Mouse (Mus musculus): ENCODE data around the gene Barhl1.

Gene Barhl1

DNA sequence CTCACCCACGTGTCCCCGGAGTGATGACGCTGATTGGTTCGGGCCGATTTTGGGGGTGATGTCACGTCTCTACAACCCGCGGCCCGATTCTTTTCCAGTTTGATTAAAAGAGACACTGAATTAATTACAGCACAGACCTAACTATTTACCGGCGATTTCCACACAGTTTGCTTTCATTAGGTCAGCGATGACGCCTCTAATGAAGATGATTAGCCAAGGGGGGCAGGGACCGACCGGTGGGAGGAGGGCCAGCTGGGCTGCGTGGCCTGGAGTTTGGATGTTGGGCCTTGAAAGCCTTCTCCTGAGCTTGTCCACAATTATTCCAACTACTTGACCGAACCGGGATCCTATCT is at the start of gene Barhl1:
Gene Barhl1 (minus strand): TSS at position 156 of the 353 bp plus-strand sequence.
- no peak for DNase-seq

DNA sequence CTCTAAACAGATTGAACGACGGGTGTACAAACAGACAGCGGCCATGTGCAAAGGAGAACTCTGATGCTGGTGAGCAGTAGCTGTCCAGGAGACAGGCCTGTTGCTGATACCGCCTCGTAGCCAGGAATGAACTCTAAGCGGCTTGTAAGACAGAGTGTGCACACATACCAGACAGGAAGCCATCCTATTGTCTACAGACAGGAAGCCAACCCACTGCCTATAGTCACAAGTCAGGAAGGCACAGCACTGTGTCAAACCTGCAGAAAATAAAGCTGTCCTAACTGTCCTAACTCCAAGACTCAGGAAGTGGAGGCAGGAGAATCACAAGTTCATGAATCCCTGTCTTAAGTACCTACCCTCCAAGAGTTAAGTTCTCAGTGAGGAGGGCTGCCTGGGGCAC is 47.1 kb upstream of the Barhl1 start:
- no peak for DNase-seq

DNA sequence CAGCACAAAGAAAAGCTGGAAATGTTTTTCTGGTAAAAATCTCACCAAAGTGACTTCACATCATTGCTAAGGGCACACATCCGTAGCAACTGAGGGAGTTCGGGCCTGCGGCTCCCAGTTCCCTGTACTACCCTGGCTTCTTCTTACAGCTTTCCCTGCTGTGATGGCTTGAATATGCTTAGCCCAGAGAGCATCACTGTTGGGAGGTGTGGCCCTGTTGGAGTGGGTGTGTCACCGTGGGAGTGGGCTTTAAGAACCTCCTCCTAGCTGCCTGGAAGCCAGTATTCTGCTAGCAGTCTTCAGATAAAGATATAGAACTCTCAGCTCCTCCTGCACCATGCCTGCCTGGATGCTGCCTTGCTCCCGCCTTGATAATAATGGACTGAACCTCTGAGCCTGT is 45.2 kb upstream of the Barhl1 start:
- no peak for DNase-seq

DNA sequence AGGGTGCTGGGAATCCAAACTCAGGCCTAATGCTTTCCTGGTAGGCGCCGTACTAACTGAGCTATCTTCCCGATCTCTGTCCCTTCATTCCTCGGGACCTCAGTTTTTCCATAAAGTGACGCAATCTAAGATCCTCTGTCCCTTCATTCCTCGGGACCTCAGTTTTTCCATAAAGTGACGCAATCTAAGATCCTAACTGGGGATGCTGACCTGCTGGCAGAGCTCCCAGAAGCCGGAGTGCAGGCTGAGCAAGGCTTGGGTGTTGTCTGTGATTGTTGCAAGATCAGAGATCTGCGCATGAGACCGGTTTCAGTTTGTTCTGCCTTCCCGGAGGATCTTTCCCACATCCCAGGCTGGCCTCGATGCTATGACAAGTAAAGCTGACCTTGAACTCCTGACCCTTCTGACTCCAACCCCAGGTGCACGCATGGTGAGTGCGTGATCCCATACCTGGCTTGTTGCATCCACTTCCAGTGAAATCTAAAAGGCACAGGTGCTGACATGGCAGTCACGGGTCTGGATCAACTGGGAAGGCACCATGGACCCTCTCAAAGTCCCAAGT is 44.6 kb upstream of the Barhl1 start:
- DNase-seq, result no peak

DNA sequence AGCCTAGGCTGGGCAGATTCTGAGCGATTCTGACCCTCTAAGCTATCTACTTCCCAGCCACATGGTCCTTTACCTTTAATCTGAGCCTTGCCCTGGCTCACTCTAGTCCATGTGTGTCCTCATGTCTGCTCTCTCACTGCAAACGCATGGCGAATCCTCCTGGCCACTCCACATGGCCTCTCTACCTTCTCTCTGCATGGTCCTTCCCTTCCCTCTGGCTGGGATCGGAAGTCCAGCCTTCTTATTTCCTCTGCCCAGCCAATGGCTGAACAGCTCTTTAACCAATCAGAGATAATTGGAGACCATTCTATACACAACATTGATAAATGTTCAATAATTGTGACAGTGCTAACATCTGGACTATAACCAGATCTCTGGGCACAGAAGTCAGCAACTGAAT is 40.4 kb upstream of the Barhl1 start:
- no peak for DNase-seq

DNA sequence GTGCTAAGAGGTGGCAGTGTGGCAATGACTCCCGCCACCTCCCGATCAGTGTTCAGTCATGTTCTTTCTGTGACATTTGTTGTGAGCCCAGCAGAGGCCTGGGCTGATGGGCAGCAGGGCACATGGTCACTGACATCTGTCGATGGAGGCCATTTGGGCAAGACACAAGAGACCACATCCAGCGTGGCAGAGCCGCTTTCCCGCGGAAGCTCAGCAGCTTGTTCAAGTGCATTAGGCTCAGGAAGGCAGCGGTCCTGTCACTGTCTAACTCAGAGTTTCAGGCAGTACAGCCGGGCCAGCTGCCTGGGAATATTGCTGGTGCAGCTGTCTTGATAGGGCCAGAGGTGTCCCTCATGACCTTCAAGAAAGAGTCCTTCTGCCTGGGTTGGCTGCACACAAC is 38.1 kb upstream of the Barhl1 start:
- DNase-seq, result no peak

DNA sequence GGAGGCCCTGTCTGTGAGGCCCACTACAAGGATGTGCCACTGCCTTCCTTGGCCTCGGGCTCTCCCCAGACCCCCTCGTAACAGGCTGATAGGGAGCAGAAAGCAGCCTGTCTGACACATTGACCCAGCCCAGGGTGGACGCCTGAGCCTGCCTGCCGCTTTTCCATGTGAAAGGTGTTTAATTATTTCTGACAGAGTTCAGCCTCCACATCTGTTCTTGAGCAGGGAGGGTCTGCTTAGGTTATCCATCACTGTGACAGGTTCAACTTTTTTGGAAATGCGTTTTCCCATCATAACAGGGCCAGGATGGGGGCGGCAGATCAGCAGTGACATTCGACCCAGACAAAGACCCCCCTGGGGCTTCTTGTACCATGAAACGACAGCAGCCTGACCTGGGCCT is 36.5 kb upstream of the Barhl1 start:
- DNase-seq, result no peak

DNA sequence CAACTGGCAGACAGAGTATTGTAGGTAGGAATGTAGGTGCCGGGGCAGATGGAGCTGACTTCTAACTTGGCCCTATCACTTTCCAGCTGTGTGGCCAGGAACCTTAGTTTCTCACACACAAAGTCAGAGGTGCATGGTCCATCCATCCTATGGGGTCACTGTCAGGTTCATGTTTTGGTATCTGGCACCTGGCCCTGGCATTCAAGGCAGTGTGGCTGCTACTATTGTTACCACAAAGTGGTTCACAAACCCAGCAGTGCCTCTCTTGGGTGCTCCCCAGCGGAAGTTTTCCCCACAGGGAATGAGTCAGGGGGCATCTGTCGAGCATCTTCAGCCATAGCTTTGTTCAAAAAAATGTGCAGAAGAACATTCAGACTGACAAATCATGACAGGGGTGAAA is 29.8 kb upstream of the Barhl1 start:
- no peak for DNase-seq

DNA sequence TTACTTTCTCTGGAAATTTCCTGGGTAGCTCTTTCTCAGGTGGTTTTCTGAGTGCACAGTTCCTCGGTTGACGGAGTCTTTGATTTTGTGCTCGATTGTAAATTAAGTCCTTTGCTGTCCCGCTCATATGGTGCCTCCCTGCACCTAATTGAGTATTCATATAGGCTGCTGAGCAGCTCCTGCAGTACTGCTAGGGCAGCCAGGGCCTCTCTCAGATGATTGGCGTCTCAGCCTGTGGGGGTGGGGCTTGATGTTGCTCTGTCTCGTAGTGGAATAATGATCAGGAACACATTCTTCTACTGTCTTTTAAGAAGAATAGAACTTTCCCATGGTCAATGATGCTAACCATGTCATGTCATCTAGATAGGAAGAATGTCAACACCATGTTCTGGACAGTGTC is 28.9 kb upstream of the Barhl1 start:
- DNase-seq, result no peak

DNA sequence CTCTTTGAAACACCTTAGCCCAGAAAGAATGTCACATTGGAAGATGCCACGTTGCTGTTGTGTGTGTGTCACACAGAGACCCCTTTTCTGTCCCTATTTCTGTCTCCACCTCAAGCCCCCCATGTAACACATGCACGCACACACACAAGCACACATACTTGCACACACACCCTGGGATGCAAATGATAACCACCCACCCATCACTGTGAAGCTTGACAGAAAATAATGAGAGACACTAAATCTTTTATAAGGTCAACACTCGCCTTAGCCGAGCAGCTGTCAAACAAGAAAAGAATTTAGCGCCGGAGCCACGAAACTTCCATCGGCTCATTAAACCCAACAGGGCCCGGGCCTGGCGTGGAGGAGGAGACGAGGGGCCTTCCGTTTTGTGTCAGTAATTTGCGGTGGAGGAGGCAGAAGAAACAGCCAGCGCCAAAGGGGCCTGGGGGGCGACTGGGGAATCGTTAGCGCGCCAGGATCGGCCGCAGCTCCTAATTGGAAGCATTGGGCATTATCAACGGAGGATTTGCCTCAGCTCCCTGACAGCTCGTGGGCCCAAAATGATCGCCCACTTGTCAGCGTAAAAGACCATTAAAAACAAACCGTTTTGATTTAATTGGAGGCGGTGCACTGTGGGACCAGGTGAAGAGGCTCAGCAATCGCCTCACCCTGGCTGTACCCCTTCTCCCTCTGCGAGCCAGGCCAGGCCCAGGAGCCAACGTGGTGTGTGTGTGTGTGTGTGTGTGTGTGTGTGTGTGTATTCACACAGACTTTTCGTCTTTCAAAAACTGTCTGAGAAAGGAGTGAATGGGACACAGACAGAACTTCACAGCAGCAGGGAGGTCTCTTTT is 27.4 kb upstream of the Barhl1 start:
- DNase-seq, result no peak

DNA sequence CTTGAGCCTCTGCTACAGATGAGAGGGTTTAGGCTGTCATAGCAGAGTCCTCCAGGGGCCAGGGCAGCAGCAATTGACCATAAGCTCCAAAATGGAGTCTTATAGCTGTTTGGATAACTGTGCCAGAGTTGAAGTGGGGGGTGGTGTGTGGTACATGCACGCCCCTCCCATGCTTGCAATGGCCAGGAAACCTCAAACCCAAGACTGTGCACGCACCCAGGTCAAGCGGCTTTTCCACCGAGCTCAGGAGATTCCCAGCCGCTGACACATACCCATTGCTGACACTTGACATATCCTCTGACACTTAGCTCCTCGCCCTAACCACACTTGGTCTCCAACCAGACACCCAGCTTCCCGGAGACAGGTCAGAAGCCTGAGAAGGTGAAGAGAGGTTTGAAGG is 22.5 kb upstream of the Barhl1 start:
- no peak for DNase-seq

DNA sequence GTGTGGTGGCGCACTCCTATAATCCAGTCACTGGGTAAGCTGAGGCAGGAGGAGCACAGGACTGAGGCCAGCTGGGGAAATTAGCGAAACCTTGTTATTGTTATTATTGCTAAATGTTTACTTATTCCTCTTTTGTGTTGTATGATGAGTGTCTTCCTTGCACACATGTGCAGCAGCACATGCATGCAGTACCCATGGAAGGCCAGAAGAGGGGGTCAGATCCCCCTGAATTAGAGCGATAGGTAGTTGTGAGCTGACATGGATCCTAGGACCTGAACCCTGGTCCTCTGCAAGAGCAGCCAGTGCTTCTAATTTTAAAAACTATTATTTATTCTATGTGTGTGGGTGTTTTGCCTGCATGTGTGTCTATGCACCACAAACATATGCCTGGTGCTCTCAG is 14.1 kb upstream of the Barhl1 start:
- no peak for DNase-seq

DNA sequence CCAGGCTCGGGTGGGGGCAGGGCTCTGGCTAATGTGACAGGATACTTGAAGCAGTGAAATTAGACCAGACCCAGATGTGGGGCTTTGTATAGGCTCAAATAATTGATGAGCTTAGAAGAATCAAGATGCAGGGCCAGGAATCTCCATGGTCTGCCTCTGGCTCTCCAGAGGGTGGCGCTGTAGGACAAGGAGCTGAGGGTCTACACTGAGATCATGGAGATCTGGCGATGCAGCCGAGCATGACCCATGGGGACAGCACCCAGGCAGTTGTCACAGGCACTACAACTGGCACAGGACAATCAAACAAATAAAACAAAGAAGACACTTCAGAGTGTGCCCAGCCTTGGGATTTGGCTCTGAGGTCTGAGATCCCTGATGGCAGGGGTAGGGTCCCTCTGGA is 7.4 kb upstream of the Barhl1 start:
- DNase-seq, result no peak

DNA sequence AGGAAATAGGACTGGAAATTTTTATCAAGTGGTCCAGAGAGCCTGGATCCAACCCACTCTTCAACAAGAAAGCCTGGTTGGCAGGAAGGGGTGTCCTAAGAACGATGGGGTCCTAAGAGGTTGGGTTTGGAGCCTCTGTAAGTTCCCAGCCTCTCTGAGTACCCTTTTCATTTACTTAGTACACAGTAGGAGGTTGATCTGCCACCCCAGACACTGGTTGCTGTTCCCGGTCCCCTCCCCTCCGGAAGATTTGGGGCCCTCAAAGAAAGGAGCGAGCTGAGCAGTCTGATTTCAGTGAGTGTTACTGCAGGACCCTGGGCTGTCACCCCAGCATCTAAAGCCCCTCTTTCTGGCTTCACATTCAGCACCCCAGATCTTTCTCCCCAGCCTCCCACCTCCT is 2.5 kb upstream of the Barhl1 start:
- no peak for DNase-seq

DNA sequence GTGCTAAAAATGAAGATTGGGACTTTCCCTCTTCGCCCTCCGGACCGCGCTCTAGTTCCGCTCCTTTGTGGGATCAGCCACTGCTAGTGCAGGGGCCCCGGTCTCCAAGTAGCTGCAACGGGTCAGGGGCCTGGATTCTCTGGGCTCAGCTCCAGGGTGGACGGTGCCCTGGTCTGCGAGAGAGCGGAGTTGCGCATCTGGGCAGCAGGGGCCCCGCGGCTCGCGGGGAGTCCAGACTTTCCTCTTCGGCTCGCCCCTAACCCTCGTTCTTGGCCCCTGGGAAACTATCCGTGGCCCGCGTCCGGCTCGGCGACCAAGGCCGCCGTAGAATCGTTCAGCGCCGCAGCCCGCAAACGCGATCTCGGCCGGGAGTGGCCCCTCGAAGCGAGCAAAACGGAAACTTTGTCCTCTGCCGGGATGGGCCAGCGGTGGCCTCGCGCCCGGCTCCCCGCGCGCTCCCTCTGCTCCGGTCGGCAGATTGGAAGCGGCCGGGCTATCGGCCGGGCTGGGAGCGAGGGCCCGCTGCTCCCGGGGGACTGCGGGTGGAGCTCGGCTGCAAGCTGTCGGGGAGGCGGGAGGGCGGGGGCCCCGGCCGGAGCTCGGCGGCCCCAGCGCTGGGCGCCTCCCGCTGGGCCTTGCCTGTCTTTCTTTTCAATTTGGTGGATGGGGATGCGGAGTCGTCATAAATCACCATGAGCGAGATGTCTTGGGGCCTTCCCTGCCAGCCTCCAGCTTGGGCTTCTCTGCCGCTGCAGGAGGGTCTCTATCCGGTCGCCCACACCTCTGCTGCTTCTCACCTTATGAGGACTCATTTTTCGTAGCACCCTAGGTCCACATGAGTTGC is 1.3 kb upstream of the Barhl1 start:
- DNase-seq, result no peak

DNA sequence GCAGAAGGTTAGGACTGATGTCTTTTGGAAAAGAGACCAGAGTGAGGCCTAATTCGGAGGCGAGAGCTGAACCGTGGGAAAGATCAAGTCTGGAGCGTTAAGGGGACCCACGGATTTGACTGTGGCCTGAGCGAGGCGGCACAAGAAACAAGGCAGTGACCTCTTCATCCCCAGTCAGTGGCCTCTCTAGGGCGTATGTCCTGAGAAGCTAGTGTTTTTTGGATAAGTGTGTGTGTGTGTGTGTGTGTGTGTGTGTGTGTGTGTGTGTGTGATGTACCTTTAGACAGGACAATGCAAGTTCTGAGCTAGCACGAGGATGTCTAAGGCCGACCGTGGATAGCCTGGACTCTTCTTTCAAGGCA is 669 bp upstream of the Barhl1 start:
- DNase-seq, result no peak

DNA sequence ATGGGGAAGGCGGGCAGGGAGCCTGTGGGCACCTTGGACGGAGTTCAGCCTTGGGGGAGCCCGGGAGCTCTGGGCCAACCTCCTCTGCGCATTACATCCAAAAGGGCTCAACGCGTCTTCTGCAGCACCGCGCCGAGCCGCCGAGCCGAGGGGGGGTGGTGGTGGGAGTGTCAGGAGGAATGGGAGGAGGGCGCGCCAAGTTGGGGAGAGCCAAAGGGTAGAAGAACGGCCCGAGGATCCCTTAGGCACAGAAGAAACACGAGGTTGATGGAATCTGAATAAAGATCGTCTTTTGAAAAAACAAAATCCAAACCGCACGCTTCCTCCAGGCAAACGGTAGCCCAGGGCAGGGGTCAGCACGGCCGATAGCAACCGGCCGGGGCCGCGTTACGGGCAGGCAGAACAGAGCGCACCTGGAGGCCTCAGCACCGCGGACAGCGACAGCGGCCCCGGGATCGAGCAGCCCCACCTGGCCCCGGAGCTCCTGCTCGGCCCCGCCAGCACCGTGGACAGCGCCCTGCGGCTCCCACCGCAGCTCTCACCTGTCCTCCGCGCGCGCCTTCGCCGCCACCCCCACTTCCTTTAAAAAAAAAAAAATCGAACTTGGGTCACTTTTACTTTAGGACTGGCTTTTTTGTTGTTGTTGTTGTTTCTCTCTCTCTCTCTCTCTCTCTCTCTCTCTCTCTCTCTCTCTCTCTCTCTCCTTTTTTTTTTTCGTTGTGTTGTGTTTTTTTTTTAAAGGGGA is 528 bp downstream of the Barhl1 start:
- DNase-seq, result no peak

DNA sequence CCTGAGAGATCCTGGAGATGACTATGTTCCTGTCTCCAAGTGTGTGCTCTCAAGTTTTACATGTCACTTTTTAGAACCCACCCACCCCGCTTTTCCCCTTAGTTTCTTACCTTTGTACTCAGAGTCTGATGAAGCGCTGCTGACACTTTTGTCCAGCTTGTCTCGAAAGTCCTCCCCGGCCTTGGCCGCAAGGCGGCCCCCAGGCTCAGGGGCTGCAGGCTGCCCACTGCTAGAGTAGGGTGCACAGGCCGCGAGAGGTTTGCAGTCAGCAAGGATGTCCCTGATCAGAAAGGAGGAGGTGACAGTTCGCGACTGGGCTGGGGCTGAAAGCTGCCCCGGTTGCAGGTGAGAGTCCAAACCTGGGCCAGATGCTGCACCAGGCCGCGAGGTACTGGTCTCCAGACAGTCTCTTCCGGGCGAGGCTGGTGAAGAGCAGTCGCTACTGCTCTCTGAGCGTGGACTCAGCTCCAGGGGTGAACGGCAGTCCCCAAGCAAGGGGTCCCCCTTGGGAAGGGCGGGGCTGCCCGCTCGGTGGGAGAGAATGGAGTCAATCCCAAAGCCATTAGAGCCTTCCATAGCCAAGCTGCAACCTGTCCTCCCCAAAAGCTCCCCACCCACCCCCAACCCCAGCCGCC is 1.2 kb downstream of the Barhl1 start:
- DNase-seq, result no peak

DNA sequence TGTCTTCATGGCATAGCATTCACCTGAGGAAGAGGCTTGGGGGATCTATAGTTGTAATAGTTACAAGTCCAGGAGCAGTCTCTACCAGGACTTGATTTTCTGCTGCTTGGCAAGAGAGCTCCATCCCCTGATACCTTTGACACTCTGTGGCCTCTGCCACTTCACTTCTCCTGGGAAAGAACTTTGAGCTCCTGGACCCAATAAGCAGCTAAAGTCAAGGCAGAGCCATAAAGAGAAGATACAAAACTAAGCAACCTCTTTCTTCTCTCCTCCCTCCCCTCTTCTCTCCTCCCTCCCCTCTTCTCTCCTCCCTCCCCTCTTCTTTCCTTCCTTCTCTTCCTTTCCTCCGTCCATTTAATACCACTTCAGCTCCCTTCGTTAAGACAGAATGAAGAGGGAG is 2.3 kb downstream of the Barhl1 start:
- no peak for DNase-seq

DNA sequence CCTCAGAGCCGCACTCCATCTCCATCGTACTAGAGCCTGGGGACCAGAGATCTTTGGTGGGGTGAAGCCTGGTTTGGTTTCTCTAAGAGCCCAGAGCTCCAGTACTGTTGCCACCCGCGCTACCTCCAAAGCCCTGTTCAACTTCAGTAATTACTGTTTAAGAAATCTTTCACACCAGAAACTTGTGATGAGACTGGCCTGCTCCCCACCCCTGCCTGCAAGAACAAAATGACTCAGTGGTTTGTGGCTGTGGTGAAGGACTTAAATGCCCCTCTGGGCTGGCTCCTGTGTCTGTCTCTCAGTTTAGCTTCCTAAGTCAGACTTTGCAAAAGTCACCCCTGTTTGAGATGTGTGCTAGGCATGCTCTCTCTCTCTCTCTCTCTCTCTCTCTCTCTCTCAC is 3.5 kb downstream of the Barhl1 start:
- DNase-seq, result no peak

DNA sequence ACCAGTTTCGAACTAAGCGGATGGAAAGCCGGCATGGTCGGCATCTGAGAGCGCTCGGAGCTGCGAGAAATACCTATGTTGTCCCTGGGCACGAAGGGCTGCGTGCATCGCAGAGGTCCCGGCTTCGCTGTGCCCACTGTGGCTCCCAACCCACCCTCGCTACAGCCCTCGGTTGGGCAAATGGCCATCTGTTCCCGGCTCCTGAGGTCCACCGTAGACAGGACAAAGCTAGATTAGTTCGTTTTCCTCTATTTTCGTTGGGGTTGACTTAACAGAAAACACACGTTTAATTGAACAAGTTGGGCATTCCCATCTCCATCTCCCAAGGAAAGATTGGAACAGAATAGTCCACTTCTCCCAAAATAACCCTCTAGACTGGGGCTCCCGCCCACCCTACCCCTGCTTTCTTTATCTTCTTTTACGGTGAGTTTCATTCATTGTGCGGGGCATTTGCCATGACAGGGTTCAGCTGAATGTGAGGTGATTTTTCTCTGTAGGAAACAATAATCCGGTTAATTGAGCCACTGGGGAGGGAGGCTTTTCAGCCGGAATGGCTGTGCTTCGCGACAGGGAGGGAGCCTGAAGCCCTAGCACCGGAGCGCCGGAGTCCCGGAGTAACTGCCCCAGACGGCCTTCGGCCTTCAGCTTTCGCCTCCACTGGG is 4.3 kb downstream of the Barhl1 start:
- no peak for DNase-seq

DNA sequence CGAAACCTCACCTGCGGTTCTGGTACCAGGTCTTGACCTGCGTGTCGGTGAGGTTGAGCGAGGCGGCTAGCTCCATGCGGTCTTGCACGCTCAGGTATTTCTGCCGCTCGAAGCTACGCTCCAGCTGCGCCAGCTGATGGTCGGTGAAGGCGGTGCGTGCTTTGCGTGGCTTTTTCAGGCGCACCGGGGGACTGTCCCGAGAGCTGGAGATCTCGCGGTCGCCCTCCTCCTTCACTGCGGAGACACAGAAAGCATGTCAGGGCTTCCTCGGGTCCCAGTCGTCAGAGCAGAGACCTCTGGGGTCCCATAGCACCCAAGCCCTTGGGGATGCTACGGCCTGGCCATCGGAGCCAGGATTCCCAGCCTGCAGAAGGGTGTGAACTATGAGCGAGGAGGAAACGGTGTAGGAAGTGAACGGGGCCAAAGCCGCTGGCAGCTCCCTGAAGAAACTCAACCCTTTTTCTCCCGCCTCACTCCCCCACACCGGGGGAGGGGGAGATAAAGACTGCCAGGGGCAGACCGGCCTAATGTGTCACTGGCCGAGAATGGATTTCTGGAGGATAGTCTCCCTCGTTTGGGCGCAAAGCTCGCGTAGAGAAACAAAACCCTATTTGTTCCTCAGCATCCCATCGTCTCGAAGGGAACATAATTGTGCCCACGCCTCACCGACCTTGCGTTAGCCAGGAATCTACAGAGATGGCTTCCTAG is 5.0 kb downstream of the Barhl1 start:
- no peak for DNase-seq
